Mouse (Mus musculus) spleen, adult 10 weeks (tissue): ENCODE measurements around the gene Pole. TPM values are rescaled to one million over a fixed set of nuclear protein-coding genes. Genes with fewer than 3 reads are reported as not detected.

ENCODE experiments used
- polyA plus RNA-seq: library from polyadenylated mRNA; stranded (reverse); fragments of 350-450 nt; fragmentation: Illumina TruSeq; extraction: RNeasy Lipid Tissue Mini Kit (QIAGEN cat#74804); gene quantifications from one replicate; pipeline ENCODE4 v1.2.3, GENCODE M21; 2015; ENCODE audit warnings: low replicate concordance; ENCODE audit not compliant: insufficient read depth

Gene Pole
- polyA plus RNA-seq = 14.2 TPM

GRCm38 (mm10) chr5:110285770-110286445, at the start of gene Pole, which contains the start of gene Pxmp2:
Gene Pole (plus strand): TSS chr5:110286306.
Gene Pxmp2 (minus strand): TSS chr5:110286186.

DNA sequence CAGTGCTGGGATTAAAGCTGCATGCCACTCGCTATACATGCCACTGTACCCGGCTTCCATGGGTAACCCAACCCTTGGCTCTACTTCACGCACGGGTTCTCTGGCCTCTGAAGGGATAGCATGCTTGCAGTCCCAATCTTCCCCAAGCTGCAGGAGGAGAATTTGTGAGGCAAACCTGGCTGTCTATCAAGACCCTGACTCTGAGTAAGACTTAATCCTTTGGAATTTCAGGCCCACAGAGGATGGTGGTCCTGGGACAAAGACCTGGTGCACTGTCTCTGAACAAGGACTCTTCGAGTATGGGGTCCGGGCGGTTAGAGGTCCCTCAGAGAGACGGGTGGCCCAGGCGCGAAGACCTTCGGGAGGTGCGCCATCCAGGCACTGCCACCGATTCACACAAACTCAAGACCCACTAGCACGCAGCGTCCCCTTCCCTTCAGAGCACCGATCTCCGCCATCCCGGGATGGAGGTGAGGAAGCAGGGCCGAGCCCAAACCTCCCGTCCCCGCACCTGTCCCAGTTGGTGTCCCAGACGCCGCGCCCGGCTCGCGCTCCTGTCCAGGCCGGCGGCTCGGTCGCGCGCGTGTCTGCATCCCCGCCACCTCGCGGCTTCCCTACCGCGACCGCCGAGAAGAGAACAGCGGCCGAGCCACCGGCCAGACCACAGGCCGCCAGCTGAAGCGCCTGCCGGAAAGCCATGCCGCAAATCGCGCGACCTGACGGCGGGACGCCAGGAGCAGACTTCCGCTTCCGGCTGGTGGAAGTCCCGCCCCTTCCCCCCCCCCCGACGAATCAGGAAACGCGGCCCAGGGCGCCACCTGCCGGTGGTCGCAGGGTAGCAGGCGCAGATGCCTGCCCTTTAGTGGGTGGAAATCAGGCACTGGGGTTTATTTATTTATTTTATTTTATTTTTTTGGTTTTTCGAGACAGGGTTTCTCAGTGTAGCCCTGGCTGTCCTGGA, 16.7 kb upstream of the Pole start, which contains the start of gene Pgam5:
TSS of gene Pgam5 (minus strand) at position 773 of the 961 bp plus-strand sequence.

DNA sequence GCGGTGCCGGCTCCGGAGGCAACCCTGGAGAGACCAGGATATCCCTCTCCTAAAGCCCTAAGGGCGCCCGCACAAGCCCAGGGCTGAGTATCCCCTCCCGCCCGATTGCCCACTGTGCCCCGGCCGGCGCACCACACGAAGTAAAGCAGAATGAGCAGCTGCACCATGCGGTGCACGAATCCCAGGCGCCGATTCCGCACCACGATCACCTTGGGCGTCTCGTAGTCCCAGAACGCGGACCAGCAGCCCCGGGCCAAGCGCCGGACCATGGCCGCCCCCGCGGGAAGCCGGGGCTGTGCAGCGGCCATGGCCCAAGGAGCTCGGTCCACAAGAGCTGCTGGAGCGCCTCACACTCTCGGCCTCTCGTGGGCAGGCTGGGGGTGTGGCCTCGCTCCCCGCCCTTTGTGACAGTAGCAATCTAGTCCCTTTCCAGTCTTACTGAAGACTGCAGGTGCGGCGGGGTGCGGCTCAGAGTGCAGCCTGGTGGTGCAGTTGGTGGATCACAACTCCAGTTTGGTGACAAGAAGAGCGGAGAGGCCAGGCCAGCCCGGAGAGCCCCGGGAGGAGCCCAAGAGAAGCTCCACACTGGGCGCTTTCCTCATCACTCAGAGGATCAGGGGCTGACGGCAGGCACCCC, 56.7 kb downstream of the Pole start, which contains the start of gene P2rx2:
TSS of gene P2rx2 (minus strand) at position 565 of the 637 bp plus-strand sequence.

DNA sequence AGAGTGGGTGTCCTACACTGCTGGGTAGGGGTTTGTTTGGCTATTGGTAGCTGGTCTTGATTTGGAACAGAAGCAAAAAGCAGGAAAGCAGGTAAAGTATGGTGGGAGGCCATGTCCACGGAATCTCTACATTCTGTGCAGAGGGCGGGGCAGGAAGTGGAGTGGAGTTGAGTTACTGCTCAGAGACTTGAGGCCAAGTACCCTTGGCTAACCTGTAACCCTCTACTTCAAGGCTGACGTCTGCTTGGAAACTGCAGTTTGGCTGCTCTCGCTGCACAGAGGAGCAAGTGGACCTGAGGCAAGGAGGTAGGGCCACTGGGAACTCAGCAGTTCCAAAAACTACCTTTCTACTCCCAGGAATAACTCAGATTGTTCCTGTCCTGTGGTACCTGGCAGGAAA, 58.4 kb downstream of the Pole start, which contains the start of gene Lrcol1:
TSS of gene Lrcol1 (plus strand) at position 207 of the 400 bp plus-strand sequence.

Other genes starting within 250 kb of the Pole start
- 13.7 TPM for gene Gm17655, start 213.8 kb upstream of the Pole start, polyA plus RNA-seq
- 3.2 TPM for gene Gm35315, start 191.9 kb upstream of the Pole start, polyA plus RNA-seq
- gene Plcxd1, start 186.3 kb upstream of the Pole start, polyA plus RNA-seq = 0.14 TPM
- 7.2 TPM for gene Gtpbp6, start 178.1 kb upstream of the Pole start, polyA plus RNA-seq
- gene Zfp605, start 176.2 kb upstream of the Pole start, polyA plus RNA-seq = 9.9 TPM
- 75.2 TPM for gene Chfr, start 150.5 kb upstream of the Pole start, polyA plus RNA-seq
- gene Golga3, start 109.6 kb upstream of the Pole start, polyA plus RNA-seq = 23.6 TPM
- 68.9 TPM for gene Ankle2, start 55.3 kb upstream of the Pole start, polyA plus RNA-seq
- gene Pgam5, start 16.4 kb upstream of the Pole start, polyA plus RNA-seq = 38.6 TPM
- gene Pxmp2, start 120 bp upstream of the Pole start, polyA plus RNA-seq = 3.8 TPM
- gene P2rx2, start 56.9 kb downstream of the Pole start, polyA plus RNA-seq = 0.52 TPM
- gene Lrcol1, start 58.4 kb downstream of the Pole start, polyA plus RNA-seq = not detected
- 14.7 TPM for gene Fbrsl1, start 162.2 kb downstream of the Pole start, polyA plus RNA-seq